Mouse (Mus musculus): ENCODE results near the gene Kcnh6. TPM values are rescaled to one million over a fixed set of nuclear protein-coding genes. Genes with fewer than 3 reads are reported as not detected.

Gene Kcnh6
- polyA plus RNA-seq, 1 experiment, result not detected

GRCm38 (mm10) chr11:106046584-106046983 lies 38.7 kb downstream of the Kcnh6 start:
- H3K4me3 ChIP-seq (ENCODE audit: insufficient read depth, low read depth, low read length), result no peak overlapping the region
- WGBS, result 74% methylated on average over 9 of the region's 9 CpGs
- H3K27ac ChIP-seq (ENCODE audit: insufficient read depth, low read depth, low read length), result no peak overlapping the region
- TF ChIP-seq POLR2A (IDR thresholded peaks at IDR 0.05; ENCODE audit: insufficient read depth, low read depth, low read length) (no peak), CTCF (IDR thresholded peaks at IDR 0.05; ENCODE audit: insufficient read depth, low read depth, low read length) (no peak)
- H3K4me1 ChIP-seq (ENCODE audit: control insufficient read depth, insufficient read depth, low read length), result peaks cover 7% of the 10 kb centered on the region; the same call in 1 of the 2 replicates

DNA sequence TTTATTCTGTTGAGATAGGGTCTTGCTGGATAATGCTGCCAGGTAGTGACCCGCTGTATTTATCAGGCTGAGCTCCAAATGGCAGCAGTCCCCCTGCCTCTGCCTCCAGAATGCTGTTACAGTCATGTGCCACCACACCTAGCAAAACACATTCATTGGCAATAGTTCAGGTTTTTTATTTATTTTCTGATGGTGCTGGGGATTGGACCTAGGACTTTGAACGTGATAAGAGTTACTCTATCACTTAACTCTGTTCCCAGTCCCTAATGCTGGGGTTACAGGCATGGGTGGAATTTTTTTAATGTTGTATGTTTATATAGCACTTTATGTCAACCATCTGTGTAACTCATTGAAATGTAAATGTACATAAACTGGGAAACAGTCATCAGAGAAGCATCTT lies 46.0 kb downstream of the Kcnh6 start:
- H3K27ac ChIP-seq (ENCODE audit: insufficient read depth, low read depth, low read length), result no peak overlapping the region
- H3K4me1 ChIP-seq (ENCODE audit: control insufficient read depth, insufficient read depth, low read length), result no peaks in the 10 kb centered on the region
- TF ChIP-seq POLR2A (IDR thresholded peaks at IDR 0.05; ENCODE audit: insufficient read depth, low read depth, low read length) (no peak), CTCF (IDR thresholded peaks at IDR 0.05; ENCODE audit: insufficient read depth, low read depth, low read length) (no peak)
- 94% methylated on average over 2 of the region's 2 CpGs for WGBS
- H3K4me3 ChIP-seq (ENCODE audit: insufficient read depth, low read depth, low read length), result no peak overlapping the region

- no peaks in the 10 kb centered on the region for H3K4me1 ChIP-seq (ENCODE audit: control insufficient read depth, insufficient read depth, low read length)
- TF ChIP-seq POLR2A (IDR thresholded peaks at IDR 0.05; ENCODE audit: insufficient read depth, low read depth, low read length) (no peak), CTCF (IDR thresholded peaks at IDR 0.05; ENCODE audit: insufficient read depth, low read depth, low read length) (no peak)
- WGBS, result 96% methylated on average over 8 of the region's 8 CpGs
- no peak overlapping the region for H3K27ac ChIP-seq (ENCODE audit: insufficient read depth, low read depth, low read length)
- no peak overlapping the region for H3K4me3 ChIP-seq (ENCODE audit: insufficient read depth, low read depth, low read length)
These were observed 46.7 kb downstream of the Kcnh6 start for GRCm38 (mm10) chr11:106054600-106054999.

- Histone ChIP-seq H3K27ac (ENCODE audit: insufficient read depth, low read depth, low read length) (no peak overlapping the region), H3K4me1 (ENCODE audit: control insufficient read depth, insufficient read depth, low read length) (no peaks in the 10 kb centered on the region), H3K4me3 (ENCODE audit: insufficient read depth, low read depth, low read length) (no peak overlapping the region)
- TF ChIP-seq CTCF (IDR thresholded peaks at IDR 0.05; ENCODE audit: insufficient read depth, low read depth, low read length), result no peak
- TF ChIP-seq POLR2A (IDR thresholded peaks at IDR 0.05; ENCODE audit: insufficient read depth, low read depth, low read length), result no peak
- 91% methylated on average over 6 of the region's 6 CpGs for WGBS
These were observed 47.4 kb downstream of the Kcnh6 start for GRCm38 (mm10) chr11:106055341-106055740.

DNA sequence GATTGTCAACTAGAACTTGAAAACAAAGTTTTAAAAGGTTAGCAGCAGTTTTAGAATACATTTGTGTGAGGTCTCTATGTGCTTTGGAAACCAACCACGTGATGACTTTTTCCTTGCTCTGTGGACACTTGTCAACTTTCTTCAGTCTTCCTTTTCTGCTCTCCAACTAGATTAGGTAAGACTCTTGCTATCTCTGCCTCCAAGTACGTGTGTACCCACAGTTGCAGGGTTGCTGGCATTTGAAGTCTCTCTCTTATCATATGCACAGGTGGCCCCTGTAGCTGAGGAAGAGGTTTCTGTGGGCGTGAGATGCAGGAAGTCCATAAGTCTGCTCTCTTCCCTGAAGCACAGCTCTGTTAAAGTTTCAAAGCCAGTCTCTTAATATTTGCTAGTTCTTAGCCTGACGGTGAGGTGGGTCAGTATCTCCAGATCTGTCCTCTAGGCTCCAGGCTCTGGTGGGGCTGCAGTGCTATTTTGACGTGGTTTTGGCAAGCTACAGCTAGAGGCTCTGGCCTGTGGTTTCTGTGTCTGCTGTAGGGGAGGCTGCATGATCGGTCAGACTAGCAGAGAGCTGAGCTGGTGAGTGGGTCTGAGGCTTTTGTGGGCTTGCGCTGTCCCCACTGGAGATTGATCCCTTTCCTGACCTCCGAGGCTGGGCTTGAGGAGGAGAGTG lies 49.0 kb downstream of the Kcnh6 start:
- H3K4me3 ChIP-seq (ENCODE audit: insufficient read depth, low read depth, low read length), result no peak overlapping the region
- H3K27ac ChIP-seq (ENCODE audit: insufficient read depth, low read depth, low read length), result no peak overlapping the region
- H3K4me1 ChIP-seq (ENCODE audit: control insufficient read depth, insufficient read depth, low read length), result no peaks in the 10 kb centered on the region
- 90% methylated on average over 8 of the region's 8 CpGs for WGBS
- TF ChIP-seq CTCF (IDR thresholded peaks at IDR 0.05; ENCODE audit: insufficient read depth, low read depth, low read length) (no peak), POLR2A (IDR thresholded peaks at IDR 0.05; ENCODE audit: insufficient read depth, low read depth, low read length) (no peak)

DNA sequence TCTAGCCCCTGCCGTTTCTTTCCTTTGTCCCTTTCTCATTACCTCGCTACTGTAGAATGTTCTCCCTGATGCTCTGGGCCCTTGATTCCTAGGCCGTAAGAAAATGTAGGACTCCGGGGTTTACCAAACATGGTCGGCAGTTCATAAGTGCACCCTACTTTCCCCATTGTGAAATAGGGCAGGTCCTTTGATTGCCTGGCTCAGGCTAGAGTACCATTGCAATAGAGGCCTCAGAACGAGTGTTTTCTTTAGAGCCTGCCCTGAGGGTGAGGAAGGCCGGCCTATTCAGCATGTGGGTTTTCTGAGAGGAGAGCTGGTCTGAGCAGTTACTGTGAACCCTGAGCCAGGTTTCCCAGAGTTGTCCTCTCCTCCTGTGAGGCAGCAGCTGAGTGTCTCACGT lies 50.1 kb downstream of the Kcnh6 start:
- no peak overlapping the region for H3K4me3 ChIP-seq (ENCODE audit: insufficient read depth, low read depth, low read length)
- 66% methylated on average over 8 of the region's 8 CpGs for WGBS
- no peak for TF ChIP-seq POLR2A (IDR thresholded peaks at IDR 0.05; ENCODE audit: insufficient read depth, low read depth, low read length)
- TF ChIP-seq CTCF (IDR thresholded peaks at IDR 0.05; ENCODE audit: insufficient read depth, low read depth, low read length), result no peak
- H3K4me1 ChIP-seq (ENCODE audit: control insufficient read depth, insufficient read depth, low read length), result no peaks in the 10 kb centered on the region
- H3K27ac ChIP-seq (ENCODE audit: insufficient read depth, low read depth, low read length), result no peak overlapping the region

GRCm38 (mm10) chr11:106060549-106060948 lies 52.6 kb downstream of the Kcnh6 start:
- TF ChIP-seq POLR2A (IDR thresholded peaks at IDR 0.05; ENCODE audit: insufficient read depth, low read depth, low read length), result no peak
- no peak for TF ChIP-seq CTCF (IDR thresholded peaks at IDR 0.05; ENCODE audit: insufficient read depth, low read depth, low read length)
- Histone ChIP-seq H3K27ac (ENCODE audit: insufficient read depth, low read depth, low read length) (no peak overlapping the region), H3K4me3 (ENCODE audit: insufficient read depth, low read depth, low read length) (no peak overlapping the region), H3K4me1 (ENCODE audit: control insufficient read depth, insufficient read depth, low read length) (no peaks in the 10 kb centered on the region)
- WGBS, result 88% methylated on average over 1 of the region's 1 CpGs

DNA sequence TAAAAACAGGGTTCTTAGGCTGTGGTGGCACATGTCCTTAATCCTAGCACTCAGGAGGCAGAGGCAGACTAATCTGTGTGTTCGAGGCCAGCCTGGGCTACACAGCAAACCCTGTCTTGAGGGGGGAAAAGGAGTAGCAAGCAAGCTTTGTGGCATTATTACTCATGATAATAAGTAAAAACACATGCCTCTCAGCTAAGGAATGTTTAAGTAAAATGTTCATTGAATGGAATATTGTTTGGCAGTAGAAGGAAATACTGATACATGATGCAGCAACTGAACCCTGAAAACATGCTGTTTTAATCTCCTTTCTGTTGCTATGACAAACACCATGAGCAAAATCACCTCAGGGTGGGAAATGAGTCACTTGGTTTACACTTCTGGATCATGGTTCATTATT lies 53.4 kb downstream of the Kcnh6 start:
- TF ChIP-seq POLR2A (IDR thresholded peaks at IDR 0.05; ENCODE audit: insufficient read depth, low read depth, low read length), result no peak
- TF ChIP-seq CTCF (IDR thresholded peaks at IDR 0.05; ENCODE audit: insufficient read depth, low read depth, low read length), result no peak
- WGBS, result 81% methylated on average over 1 of the region's 1 CpGs
- Histone ChIP-seq H3K4me3 (ENCODE audit: insufficient read depth, low read depth, low read length) (no peak overlapping the region), H3K4me1 (ENCODE audit: control insufficient read depth, insufficient read depth, low read length) (no peaks in the 10 kb centered on the region), H3K27ac (ENCODE audit: insufficient read depth, low read depth, low read length) (no peak overlapping the region)

DNA sequence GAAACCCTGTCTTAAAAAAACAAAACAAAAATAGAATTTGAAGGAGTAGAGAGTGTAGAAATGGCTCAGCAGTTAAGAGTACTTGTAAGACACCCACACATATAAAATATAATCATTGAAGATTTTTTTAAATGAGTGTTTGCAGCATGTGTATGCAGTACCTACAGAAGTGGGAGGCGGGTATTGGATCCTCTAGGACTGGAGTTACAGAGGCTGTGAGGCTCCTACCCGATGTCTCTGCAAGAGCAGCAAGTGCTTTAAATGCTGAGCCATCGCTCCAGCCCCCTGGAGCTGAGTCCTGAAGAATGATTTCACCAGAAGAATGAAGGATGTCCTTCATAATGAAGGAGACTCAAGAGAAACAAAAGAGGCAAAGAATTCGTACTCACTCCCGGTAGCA lies 55.8 kb downstream of the Kcnh6 start:
- no peaks in the 10 kb centered on the region; the same call in 1 of the 2 replicates for H3K4me1 ChIP-seq (ENCODE audit: control insufficient read depth, insufficient read depth, low read length)
- TF ChIP-seq CTCF (IDR thresholded peaks at IDR 0.05; ENCODE audit: insufficient read depth, low read depth, low read length) (no peak), POLR2A (IDR thresholded peaks at IDR 0.05; ENCODE audit: insufficient read depth, low read depth, low read length) (no peak)
- WGBS, result 80% methylated on average over 5 of the region's 5 CpGs

More for the DNA sequence above, 55.8 kb downstream of the Kcnh6 start:
- Histone ChIP-seq H3K4me3 (ENCODE audit: insufficient read depth, low read depth, low read length) (no peak overlapping the region), H3K27ac (ENCODE audit: insufficient read depth, low read depth, low read length) (no peak overlapping the region)

Data from olfactory bulb, adult 2 months (tissue).